Mouse (Mus musculus): ENCODE measurements around the gene Zfp2. TPM values are rescaled to one million over a fixed set of nuclear protein-coding genes. Genes with fewer than 3 reads are reported as not detected.

Zfp2 gene
- polyA plus RNA-seq, 1 experiment from 2014 or later, result 55.8 TPM

DNA sequence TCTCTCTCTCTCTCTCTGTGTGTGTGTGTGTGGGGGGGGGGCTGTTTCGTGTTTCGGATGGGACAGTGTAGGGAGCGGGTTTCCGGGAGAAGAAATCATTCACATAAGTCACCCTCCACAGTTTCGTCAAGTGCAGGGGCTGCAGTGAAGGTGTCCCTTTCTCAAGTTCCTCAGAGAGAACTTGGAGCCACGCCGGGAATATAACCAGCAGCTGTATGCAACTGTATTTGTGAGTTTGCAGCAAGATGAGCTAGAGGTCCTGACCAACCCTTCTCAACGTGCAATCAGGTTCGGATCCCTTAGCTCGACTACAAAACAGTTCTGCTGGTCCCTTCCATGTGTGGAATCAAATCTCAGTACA is 29.1 kb downstream of the Zfp2 start:
- ATAC-seq (ENCODE audit: low read depth), result peak; percentile 9
- peak overlapping the region; percentile 76 for H3K27ac ChIP-seq (ENCODE audit: low read depth, low read length)
- H3K4me2 ChIP-seq (ENCODE audit: low read depth, low read length), result peak overlapping the region; percentile 74
- peaks cover 13% of the 10 kb centered on the region; the same call in 1 of the 2 replicates for H3K36me3 ChIP-seq (ENCODE audit: control insufficient read depth, insufficient read depth, low read length)
- WGBS, result 29% methylated on average over 10 of the region's 10 CpGs
- no peaks in the 10 kb centered on the region for H3K27me3 ChIP-seq (ENCODE audit: control insufficient read depth, insufficient read depth, low read length)
- peak overlapping the region; percentile 48 for H3K4me3 ChIP-seq (ENCODE audit: low read depth, low read length)
- H3K4me1 ChIP-seq (ENCODE audit: control insufficient read depth, insufficient read depth, low read length), result peaks cover 7% of the 10 kb centered on the region; the same call in 1 of the 2 replicates
- peaks cover 4% of the 10 kb centered on the region; the same call in 1 of the 2 replicates for H3K9me3 ChIP-seq (ENCODE audit: control insufficient read depth, low read length)
- H3K9ac ChIP-seq (replicated peaks; ENCODE audit: low read depth, low read length), result peak overlapping the region; percentile 60

GRCm38 (mm10) chr11:50886231-50886932 is 29.6 kb downstream of the Zfp2 start:
- peak overlapping the region; percentile 48 for H3K4me3 ChIP-seq (ENCODE audit: low read depth, low read length)
- H3K27me3 ChIP-seq (ENCODE audit: control insufficient read depth, insufficient read depth, low read length), result no peaks in the 10 kb centered on the region
- no peak overlapping the region for H3K27ac ChIP-seq (ENCODE audit: low read depth, low read length)
- ATAC-seq (ENCODE audit: low read depth), result no peak
- H3K36me3 ChIP-seq (ENCODE audit: control insufficient read depth, insufficient read depth, low read length), result peaks cover 16% of the 10 kb centered on the region; the same call in 1 of the 2 replicates
- H3K4me2 ChIP-seq (ENCODE audit: low read depth, low read length), result peak overlapping the region; percentile 74
- peaks cover 7% of the 10 kb centered on the region; the same call in 1 of the 2 replicates for H3K4me1 ChIP-seq (ENCODE audit: control insufficient read depth, insufficient read depth, low read length)
- peak overlapping the region; percentile 60; the same call in 1 of the 2 replicates for H3K9ac ChIP-seq (replicated peaks; ENCODE audit: low read depth, low read length)
- WGBS, result 48% methylated on average over 8 of the region's 8 CpGs
- H3K9me3 ChIP-seq (ENCODE audit: control insufficient read depth, low read length), result peaks cover 4% of the 10 kb centered on the region; the same call in 1 of the 2 replicates

DNA sequence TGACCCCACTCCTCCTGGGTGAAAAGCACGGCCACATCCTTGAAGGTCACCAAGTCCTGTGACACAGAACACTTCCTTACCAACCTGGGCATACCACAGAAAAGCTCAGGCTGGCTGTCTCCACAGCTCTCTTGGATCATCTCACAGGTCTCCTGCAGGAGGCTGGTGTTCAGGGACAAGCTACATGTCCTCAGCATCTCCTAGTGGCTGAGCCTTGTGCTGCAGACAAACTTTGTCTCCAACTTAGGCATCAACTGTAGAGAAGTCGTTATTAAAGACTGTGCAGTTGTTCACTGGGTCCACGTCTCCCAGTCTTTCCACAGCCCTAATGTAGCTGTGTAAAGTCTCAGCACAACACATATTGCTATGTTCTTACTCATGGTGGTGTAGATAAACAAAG is 32.2 kb downstream of the Zfp2 start:
- Histone ChIP-seq H3K27ac (ENCODE audit: low read depth, low read length) (no peak overlapping the region), H3K27me3 (ENCODE audit: control insufficient read depth, insufficient read depth, low read length) (no peaks in the 10 kb centered on the region), H3K4me1 (ENCODE audit: control insufficient read depth, insufficient read depth, low read length) (peaks cover 7% of the 10 kb centered on the region; the same call in 1 of the 2 replicates), H3K9me3 (ENCODE audit: control insufficient read depth, low read length) (no peaks in the 10 kb centered on the region), H3K4me3 (ENCODE audit: low read depth, low read length) (no peak overlapping the region), H3K36me3 (ENCODE audit: control insufficient read depth, insufficient read depth, low read length) (peaks cover 20% of the 10 kb centered on the region; the same call in 1 of the 2 replicates), H3K9ac (replicated peaks; ENCODE audit: low read depth, low read length) (no peak overlapping the region), H3K4me2 (ENCODE audit: low read depth, low read length) (no peak overlapping the region)
- ATAC-seq (ENCODE audit: low read depth), result no peak
- WGBS, result 90% methylated on average over 3 of the region's 3 CpGs

DNA sequence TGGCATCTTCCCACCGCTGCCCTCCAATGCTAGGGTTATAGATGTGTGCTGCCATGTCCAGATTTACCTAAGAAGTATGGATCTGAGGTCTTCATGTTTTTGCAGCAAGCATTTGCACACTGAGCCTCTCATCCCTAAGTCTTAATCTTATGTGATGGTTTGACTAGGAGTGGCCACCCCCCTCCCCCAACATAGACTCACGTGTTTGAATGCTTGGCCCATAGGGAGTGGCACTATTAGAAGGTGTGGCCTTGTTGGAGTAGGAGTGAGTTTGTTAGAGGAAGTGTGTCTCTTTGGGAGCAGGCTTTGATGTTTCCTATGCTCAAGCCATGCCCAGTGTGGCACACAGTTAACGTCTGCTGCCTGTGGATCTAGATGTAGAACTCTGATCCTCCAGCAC is 37.3 kb downstream of the Zfp2 start:
- ATAC-seq (ENCODE audit: low read depth), result no peak

DNA sequence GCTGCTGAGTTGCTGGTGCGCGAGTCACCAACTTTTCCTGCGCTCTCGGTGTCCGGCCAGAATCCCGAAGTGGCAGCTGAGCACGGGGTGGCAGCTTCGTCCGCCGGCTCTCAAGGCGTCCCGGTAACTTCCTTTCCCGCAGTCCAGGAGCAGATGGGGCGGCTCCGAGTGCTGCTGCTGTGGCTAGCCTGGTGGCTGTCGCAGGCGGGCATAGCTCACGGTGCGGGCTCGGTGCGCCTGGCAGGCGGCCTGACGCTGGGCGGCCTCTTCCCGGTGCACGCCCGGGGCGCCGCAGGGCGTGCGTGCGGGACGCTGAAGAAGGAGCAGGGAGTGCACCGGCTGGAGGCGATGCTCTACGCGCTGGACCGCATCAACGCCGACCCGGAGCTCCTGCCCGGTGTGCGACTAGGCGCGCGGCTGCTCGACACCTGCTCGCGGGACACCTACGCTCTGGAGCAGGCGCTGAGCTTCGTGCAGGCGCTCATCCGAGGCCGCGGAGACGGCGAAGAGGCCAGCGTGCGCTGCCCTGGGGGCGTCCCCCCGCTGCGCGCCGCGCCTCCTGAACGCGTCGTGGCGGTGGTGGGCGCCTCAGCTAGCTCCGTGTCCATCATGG is 64.9 kb downstream of the Zfp2 start:
- Histone ChIP-seq H3K4me1 (ENCODE audit: control insufficient read depth, insufficient read depth, low read length) (peaks cover 10% of the 10 kb centered on the region; the same call in 1 of the 2 replicates), H3K9me3 (ENCODE audit: control insufficient read depth, low read length) (no peaks in the 10 kb centered on the region), H3K27ac (ENCODE audit: low read depth, low read length) (no peak overlapping the region), H3K4me3 (ENCODE audit: low read depth, low read length) (peak overlapping the region; percentile 37), H3K27me3 (ENCODE audit: control insufficient read depth, insufficient read depth, low read length) (peaks cover 37% of the 10 kb centered on the region), H3K4me2 (ENCODE audit: low read depth, low read length) (peak overlapping the region; percentile 93), H3K9ac (replicated peaks; ENCODE audit: low read depth, low read length) (peak overlapping the region; percentile 48), H3K36me3 (ENCODE audit: control insufficient read depth, insufficient read depth, low read length) (no peaks in the 10 kb centered on the region)
- WGBS, result 0% methylated on average over 65 of the region's 72 CpGs
- ATAC-seq (ENCODE audit: low read depth), result peak; percentile 41; the same call in 1 of the 2 replicates

More for the DNA sequence above, 37.3 kb downstream of the Zfp2 start:
- peaks cover 46% of the 10 kb centered on the region for H3K36me3 ChIP-seq (ENCODE audit: control insufficient read depth, insufficient read depth, low read length)
- H3K4me1 ChIP-seq (ENCODE audit: control insufficient read depth, insufficient read depth, low read length), result no peaks in the 10 kb centered on the region
- H3K9me3 ChIP-seq (ENCODE audit: control insufficient read depth, low read length), result peaks cover 3% of the 10 kb centered on the region
- H3K9ac ChIP-seq (replicated peaks; ENCODE audit: low read depth, low read length), result no peak overlapping the region
- no peaks in the 10 kb centered on the region for H3K27me3 ChIP-seq (ENCODE audit: control insufficient read depth, insufficient read depth, low read length)
- no peak overlapping the region for H3K4me3 ChIP-seq (ENCODE audit: low read depth, low read length)
- 93% methylated on average over 3 of the region's 3 CpGs for WGBS
- H3K4me2 ChIP-seq (ENCODE audit: low read depth, low read length), result no peak overlapping the region
- no peak overlapping the region for H3K27ac ChIP-seq (ENCODE audit: low read depth, low read length)

- peak within 1 kb of the TSS; percentile 93 for H3K4me2 ChIP-seq (ENCODE audit: low read depth, low read length)
- peaks cover 37% of the 10 kb centered on the region for H3K27me3 ChIP-seq (ENCODE audit: control insufficient read depth, insufficient read depth, low read length)
- peak within 1 kb of the TSS; percentile 48 for H3K9ac ChIP-seq (replicated peaks; ENCODE audit: low read depth, low read length)
- no peaks in the 10 kb centered on the region for H3K9me3 ChIP-seq (ENCODE audit: control insufficient read depth, low read length)
- no peak for ATAC-seq (ENCODE audit: low read depth)
- peak within 1 kb of the TSS; percentile 37 for H3K4me3 ChIP-seq (ENCODE audit: low read depth, low read length)
- WGBS, result 2% methylated on average over 11 of the region's 11 CpGs
- no peak within 1 kb of the TSS for H3K27ac ChIP-seq (ENCODE audit: low read depth, low read length)
- no peaks in the 10 kb centered on the region for H3K36me3 ChIP-seq (ENCODE audit: control insufficient read depth, insufficient read depth, low read length)
- peaks cover 10% of the 10 kb centered on the region; the same call in 1 of the 2 replicates for H3K4me1 ChIP-seq (ENCODE audit: control insufficient read depth, insufficient read depth, low read length)
These were observed 65.7 kb downstream of the Zfp2 start, which contains the start of gene Grm6 for GRCm38 (mm10) chr11:50850177-50850735. TSS of gene Grm6 (plus strand) at chr11:50850685.

- 9% methylated on average over 10 of the region's 10 CpGs for WGBS
- ATAC-seq (ENCODE audit: low read depth), result no peak
- H3K27me3 ChIP-seq (ENCODE audit: control insufficient read depth, insufficient read depth, low read length), result peaks cover 37% of the 10 kb centered on the region
These were observed 66.7 kb downstream of the Zfp2 start for GRCm38 (mm10) chr11:50849310-50849709.

More at GRCm38 (mm10) chr11:50849310-50849709, 66.7 kb downstream of the Zfp2 start:
- no peaks in the 10 kb centered on the region for H3K9me3 ChIP-seq (ENCODE audit: control insufficient read depth, low read length)
- H3K36me3 ChIP-seq (ENCODE audit: control insufficient read depth, insufficient read depth, low read length), result no peaks in the 10 kb centered on the region
- no peak overlapping the region for H3K4me3 ChIP-seq (ENCODE audit: low read depth, low read length)
- no peak overlapping the region for H3K9ac ChIP-seq (replicated peaks; ENCODE audit: low read depth, low read length)
- H3K27ac ChIP-seq (ENCODE audit: low read depth, low read length), result no peak overlapping the region
- H3K4me1 ChIP-seq (ENCODE audit: control insufficient read depth, insufficient read depth, low read length), result peaks cover 10% of the 10 kb centered on the region; the same call in 1 of the 2 replicates
- no peak overlapping the region for H3K4me2 ChIP-seq (ENCODE audit: low read depth, low read length)

Measured in neural tube, embryonic 14.5 days (tissue).